In genomic region chr1:93071487-93071971, GRCm38 (mm10) we compare ENCODE assay signal across 8 mouse cellular contexts. TPM values are rescaled to one million over a fixed set of nuclear protein-coding genes. Genes with fewer than 3 reads are reported as not detected.
DNase-seq lines count a peak whose midpoint lies in the region; ATAC-seq and TF ChIP-seq lines count a peak whose summit lies in the region.

No protein-coding gene starts in this region.

- DNase-seq in layer of hippocampus, adult 2 months (ENCODE audit: low spot score in 2 of 2): peak in 1 of 2 experiments; percentile 35
- DNase-seq in layer of hippocampus, postnatal 36 days: no peak
- DNase-seq in brain, embryonic 14.5 days (ENCODE audit: low read depth): peak; percentile 91
- no peak for DNase-seq in ovary, adult 18-20 months (ENCODE audit: low spot score)
- DNase-seq in kidney, postnatal 14 days: no peak
- DNase-seq in spleen, adult 18-20 months: no peak

- peak overlapping the region; percentile 40; the same call in 1 of the 2 replicates for H3K27ac ChIP-seq in layer of hippocampus, adult 2 months

- peak; percentile 81 to 86 for ATAC-seq in hematopoietic stem cell, adult 5-6 weeks (replicated peaks in 1 of 2; ENCODE audit: insufficient read depth in 1 of 2, low FRiP score in 2 of 2, low TSS enrichment in 1 of 2, low read depth in 1 of 2, poor library complexity in 2 of 2, severe bottlenecking in 2 of 2)
- ATAC-seq in megakaryocyte progenitor cell, adult 5-6 weeks (replicated peaks; ENCODE audit: poor library complexity): peak; percentile 89

- no peak for TF ChIP-seq CTCF in layer of hippocampus, adult 2 months (conservative IDR thresholded peaks at IDR 0.05)
- TF ChIP-seq CTCF in brain, embryonic 14.5 days (IDR thresholded peaks at IDR 0.05; ENCODE audit: borderline replicate concordance, extremely low read depth, insufficient read depth, insufficient read length): no peak

- no peak overlapping the region for H3K4me3 ChIP-seq in layer of hippocampus, adult 2 months

- TF ChIP-seq POLR2A in brain, embryonic 14.5 days (IDR thresholded peaks at IDR 0.05; ENCODE audit: borderline replicate concordance, extremely low read depth, insufficient read depth, insufficient read length, poor library complexity, severe bottlenecking): no peak

RNA-seq across cellular contexts. Expression of gene Kif1a, which starts 30.2 kb away (rescaled TPM):
- 100 to 1,000 TPM; 609 to 644 TPM for total RNA-seq in layer of hippocampus, adult 2 months (2021)
- 100 to 1,000 TPM; 607 to 610 TPM for total RNA-seq in layer of hippocampus, postnatal 36 days (2021)
- polyA plus RNA-seq in brain, embryonic 14.5 days (2012; rRNA removed): 117 and 213 TPM in 2 replicates
- total RNA-seq in hematopoietic stem cell, adult 5-6 weeks (2017): not detected in 2 replicates
- 0.05 TPM in 1 of 2 replicates, not detected in the other for total RNA-seq in megakaryocyte progenitor cell, adult 5-6 weeks (2015)
- not detected in 2 replicates for total RNA-seq in megakaryocyte progenitor cell, adult 5-6 weeks (2017)

Comparison
In these comparisons a context has a peak if more than half of its experiments do, and no peak if none do; other contexts are left out.
1. RNA of gene Kif1a, which starts 30.2 kb away (total RNA-seq): 609 to 644 TPM in layer of hippocampus, adult 2 months and 607 to 610 TPM in layer of hippocampus, postnatal 36 days; 0.05 TPM in megakaryocyte progenitor cell, adult 5-6 weeks and not detected in hematopoietic stem cell, adult 5-6 weeks; every median in the first group is over 100 times any median in the second.